Mouse (Mus musculus): Measurements from ENCODE around the gene H3f3a.

DNA sequence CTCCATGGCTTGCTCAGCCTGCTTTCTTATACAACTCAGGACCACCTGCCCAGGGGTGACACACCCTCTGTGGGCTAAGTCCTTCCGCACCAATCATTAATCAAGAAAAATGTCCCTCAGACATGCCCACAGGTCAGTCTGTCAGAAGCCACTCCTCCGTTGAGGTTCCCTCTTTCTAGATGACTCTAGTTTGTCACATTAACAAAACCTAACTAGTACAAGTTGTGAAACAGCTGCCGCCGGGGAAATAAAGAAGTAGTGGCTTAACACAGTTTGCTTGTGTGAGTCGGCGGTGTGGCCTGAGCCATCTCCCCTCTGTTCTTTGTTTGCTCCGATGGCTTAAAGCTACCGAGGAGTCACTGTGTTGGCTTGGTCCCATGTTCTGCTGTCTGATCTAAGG lies 51.1 kb downstream of the H3f3a start:
- TF ChIP-seq POLR2A (IDR thresholded peaks at IDR 0.05; ENCODE audit: extremely low read depth, insufficient read depth, low read length) (no peak), CTCF (IDR thresholded peaks at IDR 0.05; ENCODE audit: extremely low read depth, insufficient read depth, low read length) (no peak)
